Mouse (Mus musculus): ENCODE results near the gene Dnajc25. TPM values are rescaled to one million over a fixed set of nuclear protein-coding genes. Genes with fewer than 3 reads are reported as not detected.

Dnajc25 gene
- 8.5 and 13.0 TPM in 2 replicates for polyA plus RNA-seq (2015; fragmentation: Nextera tagmentation; extraction: Ambion mirVana)

GRCm38 (mm10) chr4:58994762-58995161, at the start of gene Dnajc25:
Dnajc25 (plus strand) TSS chr4:58995062.

GRCm38 (mm10) chr4:58986540-58987190, 8.2 kb upstream of the Dnajc25 start, which contains the start of gene Ptgr1:
Ptgr1 (minus strand) TSS chr4:58987119.

GRCm38 (mm10) chr4:59002948-59003805, 8.3 kb downstream of the Dnajc25 start, which contains the start of gene Gm20503:
Gm20503 (plus strand) TSS chr4:59003210.

GRCm38 (mm10) chr4:59034918-59035785, 40.3 kb downstream of the Dnajc25 start, which contains the start of gene Gng10:
Gng10 (plus strand) TSS chr4:59035088.

Other genes starting within 250 kb of the Dnajc25 start
- gene Olfr267, start 207.3 kb upstream of the Dnajc25 start, polyA plus RNA-seq (2015; fragmentation: Nextera tagmentation; extraction: Ambion mirVana) = not detected in 2 replicates
- gene Ecpas, start 82.3 kb upstream of the Dnajc25 start, polyA plus RNA-seq (2015; fragmentation: Nextera tagmentation; extraction: Ambion mirVana) = 31.9 and 38.3 TPM in 2 replicates
- 2.3 and 2.5 TPM in 2 replicates for gene Zkscan16, start 51.4 kb upstream of the Dnajc25 start, polyA plus RNA-seq (2015; fragmentation: Nextera tagmentation; extraction: Ambion mirVana)
- gene Ptgr1, start 7.9 kb upstream of the Dnajc25 start, polyA plus RNA-seq (2015; fragmentation: Nextera tagmentation; extraction: Ambion mirVana) = 5.1 and 5.5 TPM in 2 replicates
- gene Gm20503, start 8.1 kb downstream of the Dnajc25 start, polyA plus RNA-seq (2015; fragmentation: Nextera tagmentation; extraction: Ambion mirVana) = 13.9 and 15.5 TPM in 2 replicates
- 192 and 204 TPM in 2 replicates for gene Gng10, start 40.0 kb downstream of the Dnajc25 start, polyA plus RNA-seq (2015; fragmentation: Nextera tagmentation; extraction: Ambion mirVana)
- 0.04 and 0.06 TPM in 2 replicates for gene AI481877, start 143.9 kb downstream of the Dnajc25 start, polyA plus RNA-seq (2015; fragmentation: Nextera tagmentation; extraction: Ambion mirVana)
- gene Ugcg, start 194.2 kb downstream of the Dnajc25 start, polyA plus RNA-seq (2015; fragmentation: Nextera tagmentation; extraction: Ambion mirVana) = 18.1 and 19.7 TPM in 2 replicates

Data from neural tube, postnatal 0 days (tissue).